Mouse (Mus musculus) small intestine, adult 2 months (tissue): ENCODE measurements around the gene Fam90a1b.

Experiments
- CTCF ChIP-seq: fragments of 200-500 bp; IDR thresholded peaks from 2 replicates; pipeline ENCODE4 v1.5.1; 2012; ENCODE audit warnings: low read depth, mild to moderate bottlenecking, control low read depth, inconsistent platforms, low read length, moderate library complexity, mixed read lengths; ENCODE audit not compliant: insufficient replicate concordance, insufficient read length; ENCODE audit errors: extremely low read depth
- POLR2A ChIP-seq: fragments of 200-500 bp; IDR thresholded peaks from 2 replicates; pipeline ENCODE4 v1.6.1; 2012; ENCODE audit warnings: low read depth, mild to moderate bottlenecking, control low read depth, inconsistent platforms, low read length, moderate library complexity

DNA sequence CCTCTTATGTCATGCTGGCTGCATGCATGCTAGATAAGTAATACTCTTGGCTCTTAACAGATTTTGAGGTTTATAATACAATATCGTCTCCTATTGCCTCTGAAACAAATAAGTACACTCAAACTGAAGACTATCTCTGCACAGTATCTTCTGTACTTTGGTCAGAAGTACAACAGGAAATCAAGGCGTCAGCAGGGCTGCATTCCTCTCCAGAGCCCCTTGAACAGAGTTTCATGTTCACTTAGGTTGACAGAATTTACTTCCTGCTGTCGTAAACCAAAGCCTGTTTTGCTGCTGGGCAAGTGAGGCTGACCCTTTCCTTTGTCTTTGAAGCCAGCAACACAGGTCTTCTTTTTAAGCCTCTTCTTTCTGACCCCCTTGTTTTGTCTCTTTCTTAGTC, 42.4 kb upstream of the Fam90a1b start:
- no peak for TF ChIP-seq POLR2A
- no peak for TF ChIP-seq CTCF
